Mouse (Mus musculus) thymus, postnatal 10 days (tissue): Measurements from ENCODE around the gene Sh2d6.
"Not testable (repeated sequence)": the region's sequence is repeated elsewhere in the genome, so short reads cannot be mapped to it uniquely, and the experiment has no call there.

Source experiments
- DNase-seq, 2 experiments: peaks; one replicate each; pipeline ENCODE4 v3.0.0; 2021; ENCODE audit warnings: low spot score in 2 of 2

Gene Sh2d6

DNA sequence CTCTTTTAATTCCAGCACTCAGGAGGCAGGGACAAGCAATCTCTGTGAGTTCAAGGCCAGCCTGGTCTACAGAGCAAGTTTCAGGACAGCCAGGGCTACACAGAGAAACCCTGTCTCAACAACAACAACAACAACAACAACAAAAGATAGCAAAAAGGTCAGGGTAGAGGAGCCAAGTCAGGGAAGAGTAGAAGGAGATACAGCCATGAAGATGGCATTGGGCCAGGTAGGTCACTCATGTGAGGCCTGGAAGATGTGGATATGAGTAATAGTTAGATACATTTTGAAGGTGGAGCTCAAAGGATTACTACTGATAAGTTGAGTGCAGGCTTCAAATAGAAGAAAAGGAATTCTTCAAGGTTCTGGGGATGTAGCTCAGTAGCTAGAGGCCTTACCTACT, 18.2 kb downstream of the Sh2d6 start:
- no peak for DNase-seq

DNA sequence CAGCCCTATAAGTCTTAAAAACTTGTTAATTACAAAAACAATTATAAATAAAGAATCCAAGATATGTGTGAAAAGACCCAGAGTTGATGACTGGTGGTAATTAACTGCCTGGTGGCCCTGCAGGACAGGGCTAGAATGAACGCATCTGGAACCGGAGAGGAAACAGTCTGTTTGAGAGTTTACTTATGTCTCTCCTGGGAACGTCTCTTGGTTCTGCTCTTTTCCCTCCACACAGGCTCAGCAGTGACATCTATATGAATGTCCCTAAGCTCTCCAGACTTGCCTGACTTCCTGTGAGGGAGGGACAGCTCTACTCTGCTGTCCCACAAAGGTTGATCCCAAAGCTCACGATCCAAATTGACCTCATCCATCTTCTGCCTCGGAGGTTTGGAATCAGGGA, 22.6 kb downstream of the Sh2d6 start:
- no peak for DNase-seq

DNA sequence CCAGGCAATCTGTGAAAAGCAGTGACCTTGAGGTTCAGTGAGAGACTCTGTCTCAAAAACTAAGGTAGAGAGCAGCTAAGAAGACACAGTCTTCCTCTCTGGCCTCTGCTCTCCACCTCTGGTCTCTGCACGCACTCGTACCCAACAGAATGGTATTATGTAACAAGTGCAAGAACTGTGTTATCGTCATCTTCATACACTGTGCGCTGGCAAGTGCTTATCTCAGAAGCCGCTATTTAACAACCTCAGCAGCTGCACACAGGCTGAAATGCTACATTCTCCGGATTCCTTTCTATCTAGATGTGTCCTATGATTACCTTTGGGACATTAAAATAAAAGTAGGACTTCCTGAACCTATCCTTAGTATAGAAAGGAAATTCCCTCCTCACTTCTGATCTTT, 28.6 kb downstream of the Sh2d6 start:
- DNase-seq: no peak

- DNase-seq: no peak
Measured at GRCm38 (mm10) chr6:72491151-72491550, 30.4 kb downstream of the Sh2d6 start.

DNA sequence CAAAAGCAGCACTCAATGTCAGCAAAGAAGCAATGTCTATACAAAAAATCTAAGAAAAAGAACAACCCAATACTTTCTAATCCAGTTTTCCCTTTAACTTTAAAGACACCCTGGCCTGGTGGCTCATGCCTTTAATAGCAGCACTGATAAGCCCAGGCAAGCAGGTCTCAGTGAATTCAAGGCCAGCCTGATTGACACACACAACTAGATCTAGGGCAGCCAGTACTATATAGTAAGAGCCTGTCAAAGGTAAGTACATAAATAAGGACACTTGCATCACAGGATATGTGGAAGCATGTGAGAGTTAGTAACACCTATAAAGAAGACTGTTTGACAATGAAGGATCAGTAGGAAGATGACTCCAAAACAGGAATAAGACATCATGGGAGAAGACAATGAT, 32.0 kb downstream of the Sh2d6 start:
- no peak for DNase-seq

- no peak for DNase-seq
Measured at GRCm38 (mm10) chr6:72488850-72489249, 32.7 kb downstream of the Sh2d6 start.

GRCm38 (mm10) chr6:72487282-72487681, 34.2 kb downstream of the Sh2d6 start:
- no peak for DNase-seq

DNA sequence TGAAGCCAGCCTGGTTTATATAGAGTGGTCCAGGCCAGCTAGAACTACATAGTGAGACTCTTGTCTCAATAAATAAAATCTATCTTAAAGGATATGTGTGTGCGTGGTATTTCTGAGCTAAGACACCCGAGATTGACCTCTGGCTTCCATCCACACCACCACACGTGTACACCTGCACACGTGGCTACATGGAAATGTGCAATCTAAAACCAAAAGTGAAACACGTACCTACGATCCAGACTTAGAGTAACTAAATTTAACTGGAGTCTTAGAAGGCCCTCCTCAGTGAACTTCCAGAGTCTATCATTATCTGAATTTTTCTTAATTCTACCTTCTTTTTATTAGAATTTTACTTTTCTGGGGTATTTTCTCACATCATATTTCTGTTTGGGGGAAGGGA, 35.2 kb downstream of the Sh2d6 start:
- no peak for DNase-seq

GRCm38 (mm10) chr6:72484887-72485286, 36.6 kb downstream of the Sh2d6 start:
- no peak for DNase-seq

DNA sequence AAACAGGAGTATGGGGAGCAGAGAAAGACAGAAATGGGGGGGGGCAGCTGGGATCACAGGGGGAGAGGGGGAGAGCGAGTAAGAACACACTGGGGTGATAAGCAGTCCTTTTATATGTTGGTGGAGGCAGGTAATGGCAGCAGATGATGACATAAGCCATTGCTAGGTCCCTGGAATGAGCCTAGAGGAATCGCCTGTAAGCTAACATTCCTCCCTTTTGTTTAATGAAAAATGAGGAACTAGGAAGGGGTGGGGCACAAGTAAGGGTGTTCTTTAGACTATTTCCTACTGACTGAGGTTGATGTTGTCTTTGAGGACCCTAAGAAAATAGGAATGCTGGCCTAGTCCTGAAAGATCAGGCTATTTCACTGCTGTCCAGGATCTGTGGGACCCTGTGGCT, 39.4 kb downstream of the Sh2d6 start:
- DNase-seq: no peak

DNA sequence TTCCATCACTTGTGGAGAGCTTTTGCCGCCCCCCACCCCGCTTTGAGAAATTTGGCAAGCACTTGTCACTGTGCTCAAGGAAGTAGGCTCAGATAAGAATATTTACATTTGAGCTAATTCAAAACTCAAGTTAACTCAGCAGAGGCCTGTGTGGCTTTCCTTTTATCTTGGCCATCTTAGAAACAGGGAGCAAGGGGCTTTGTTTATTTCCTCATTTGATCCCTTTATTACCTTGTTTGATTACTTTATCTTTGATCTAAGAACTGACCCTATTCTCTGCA, 41.1 kb downstream of the Sh2d6 start:
- no peak for DNase-seq

GRCm38 (mm10) chr6:72479645-72480421, 41.7 kb downstream of the Sh2d6 start:
- DNase-seq: no peak

- not testable (repeated sequence) for DNase-seq
Measured at GRCm38 (mm10) chr6:72478691-72479090, 42.8 kb downstream of the Sh2d6 start.

- no peak for DNase-seq
Measured at GRCm38 (mm10) chr6:72477621-72478020, 43.9 kb downstream of the Sh2d6 start.

- no peak for DNase-seq
Measured at GRCm38 (mm10) chr6:72476836-72477235, 44.7 kb downstream of the Sh2d6 start.

GRCm38 (mm10) chr6:72475221-72475985, 46.1 kb downstream of the Sh2d6 start:
- DNase-seq: no peak

- peak; percentile 27 to 46 for DNase-seq
Measured at GRCm38 (mm10) chr6:72473264-72474041, 48.1 kb downstream of the Sh2d6 start.

- no peak for DNase-seq
Measured at GRCm38 (mm10) chr6:72466171-72466570, 55.3 kb downstream of the Sh2d6 start.

GRCm38 (mm10) chr6:72465361-72466157, 55.9 kb downstream of the Sh2d6 start:
- no peak for DNase-seq
